Mouse (Mus musculus): ENCODE results near the gene Rad51b.

Gene Rad51b

DNA sequence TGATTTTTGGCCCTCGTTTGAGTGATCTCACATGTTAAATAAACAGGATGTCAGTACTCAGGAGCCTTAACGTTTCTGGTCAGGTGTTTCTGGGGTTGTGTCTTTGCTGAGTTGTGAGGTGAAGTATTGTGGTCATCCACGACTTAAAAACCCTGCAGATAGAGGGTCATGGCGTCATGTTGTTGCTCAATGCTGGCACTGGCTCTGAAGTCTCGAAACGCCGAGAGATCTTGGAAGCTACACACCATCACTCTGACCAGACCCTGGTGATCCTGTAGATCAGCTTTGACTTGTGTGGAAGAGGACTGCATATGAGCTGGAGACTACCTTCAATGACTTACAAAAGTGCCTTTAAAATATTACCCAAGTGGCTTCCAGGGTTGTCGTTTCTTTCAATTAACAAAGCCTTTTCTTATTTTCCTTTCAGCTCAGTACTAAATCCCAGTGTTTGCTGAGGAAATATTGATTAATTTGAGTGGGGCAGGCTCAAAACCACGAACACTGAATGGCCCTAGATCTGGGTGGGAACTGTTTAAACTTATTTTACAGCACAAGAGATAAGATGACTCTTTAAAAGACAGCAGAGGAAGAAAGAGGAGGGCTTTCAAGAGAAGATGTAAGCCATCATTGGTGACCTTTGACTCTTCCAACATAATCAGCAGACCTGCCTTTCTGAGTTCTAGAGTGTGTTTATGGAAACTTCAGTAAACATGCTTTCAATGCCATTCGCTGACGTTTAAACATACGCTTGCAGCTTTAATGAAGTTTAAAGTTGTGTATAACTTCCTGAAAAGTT, 144.3 kb downstream of the Rad51b start:
- no peak for DNase-seq

DNA sequence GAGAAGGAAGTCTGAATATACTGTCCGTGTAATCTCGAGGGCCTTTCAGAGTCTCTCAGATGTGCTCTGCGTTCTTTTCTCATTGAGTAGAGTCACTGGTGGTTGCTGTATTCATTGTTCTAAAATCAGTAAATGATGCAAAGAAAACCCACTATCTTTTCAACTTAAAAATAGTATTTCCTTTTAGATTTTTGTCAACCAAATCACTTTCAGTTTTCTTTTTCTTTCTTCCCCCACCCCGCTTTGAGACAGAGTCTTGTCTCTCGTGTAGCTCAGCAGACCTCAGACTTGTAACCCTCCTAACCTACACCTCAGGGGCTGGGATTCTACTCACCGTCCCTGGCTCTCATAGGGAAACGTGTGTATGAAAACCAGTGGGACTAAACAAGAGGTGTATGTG, 145.0 kb downstream of the Rad51b start:
- DNase-seq: no peak

DNA sequence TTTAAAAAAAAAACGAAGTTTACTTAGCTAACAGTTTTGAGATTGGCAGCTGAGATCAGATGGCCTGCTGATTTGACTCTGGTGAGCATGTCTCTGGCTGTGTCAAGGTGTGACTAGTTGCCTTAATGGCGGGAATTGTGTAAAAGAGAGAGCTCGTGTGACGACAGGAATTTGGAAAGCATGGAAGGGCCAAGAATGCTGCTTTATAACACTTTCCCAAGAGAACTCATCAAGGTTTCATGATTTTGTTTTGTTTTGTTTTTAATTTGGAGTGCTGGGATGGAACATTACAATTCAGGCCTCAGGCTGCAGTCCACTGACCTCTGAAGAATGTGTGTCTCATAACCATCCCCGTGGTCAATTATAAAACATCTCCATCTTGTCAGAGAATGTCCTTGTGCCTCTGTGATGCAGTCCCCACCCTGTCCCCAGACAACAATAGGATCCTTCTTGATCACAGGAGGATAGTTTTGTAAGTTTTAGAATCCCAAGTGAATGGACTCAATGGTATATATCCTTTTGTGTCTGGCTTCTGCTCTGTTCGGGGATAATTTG, 145.8 kb downstream of the Rad51b start:
- DNase-seq: no peak

DNA sequence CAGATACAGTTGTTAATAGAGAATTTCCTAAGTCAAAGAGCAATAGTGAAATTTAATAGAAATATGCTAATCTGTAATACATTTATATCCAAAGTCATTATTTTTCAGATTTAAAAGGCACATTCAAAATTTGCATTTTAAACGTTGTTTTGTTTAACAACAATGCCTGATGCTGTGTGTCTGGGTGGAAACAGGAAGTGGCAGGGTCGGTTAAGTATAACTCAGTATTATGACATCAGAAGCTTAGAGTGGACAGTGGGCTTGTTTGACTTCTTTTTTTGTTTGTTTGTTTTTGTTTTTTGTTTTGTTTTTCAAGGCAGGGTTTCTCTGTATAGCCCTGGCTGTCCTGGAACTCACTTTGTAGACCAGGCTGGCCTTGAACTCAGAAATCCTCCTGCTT, 147.6 kb downstream of the Rad51b start:
- no peak for DNase-seq

DNA sequence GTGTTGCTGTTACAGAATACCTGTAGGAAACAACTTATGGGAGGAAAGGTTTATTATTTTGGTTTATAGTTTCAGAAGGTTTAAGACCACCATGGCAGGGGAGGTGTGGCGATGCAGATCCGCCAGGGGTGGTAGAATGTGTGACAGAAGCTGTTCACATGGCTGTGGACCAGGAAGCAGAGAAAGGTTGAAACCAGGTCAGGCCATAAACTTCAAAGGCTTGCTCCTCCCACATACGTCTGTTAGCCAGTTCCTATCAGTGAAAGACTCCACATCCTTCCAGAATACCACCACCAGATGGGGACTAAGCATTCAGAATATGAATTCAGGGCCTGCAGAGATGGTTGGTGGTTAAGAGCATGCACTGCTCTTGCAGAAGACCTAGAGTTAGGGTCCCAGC, 150.0 kb downstream of the Rad51b start:
- DNase-seq: no peak

DNA sequence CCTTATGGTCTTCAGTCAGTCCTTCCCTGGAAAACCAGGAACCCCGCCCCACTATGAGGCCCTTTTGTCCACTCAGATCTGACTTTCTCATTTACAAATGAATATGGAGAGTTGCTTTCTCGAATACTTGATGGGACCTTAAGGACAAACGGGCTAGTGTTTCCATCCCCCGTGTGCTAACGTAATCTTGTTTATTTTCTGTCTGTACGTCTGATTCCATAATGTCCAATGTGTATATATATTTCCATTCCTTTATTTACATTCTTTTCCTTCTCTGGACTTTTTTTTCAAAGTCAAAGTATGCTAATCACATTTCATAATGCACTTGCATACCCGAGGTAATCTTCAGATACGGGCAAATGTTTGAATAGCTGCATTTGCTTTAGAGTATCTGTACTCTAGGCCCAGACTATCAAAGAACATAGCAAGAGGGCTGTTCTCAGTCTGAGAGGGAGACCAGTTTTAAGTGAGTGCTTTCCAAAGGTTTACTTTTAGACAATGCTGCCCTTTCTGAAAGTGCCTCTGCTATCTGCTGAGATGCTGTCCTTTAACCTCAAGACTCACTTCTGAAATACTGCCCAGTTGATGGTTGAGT, 152.8 kb downstream of the Rad51b start:
- DNase-seq: no peak

DNA sequence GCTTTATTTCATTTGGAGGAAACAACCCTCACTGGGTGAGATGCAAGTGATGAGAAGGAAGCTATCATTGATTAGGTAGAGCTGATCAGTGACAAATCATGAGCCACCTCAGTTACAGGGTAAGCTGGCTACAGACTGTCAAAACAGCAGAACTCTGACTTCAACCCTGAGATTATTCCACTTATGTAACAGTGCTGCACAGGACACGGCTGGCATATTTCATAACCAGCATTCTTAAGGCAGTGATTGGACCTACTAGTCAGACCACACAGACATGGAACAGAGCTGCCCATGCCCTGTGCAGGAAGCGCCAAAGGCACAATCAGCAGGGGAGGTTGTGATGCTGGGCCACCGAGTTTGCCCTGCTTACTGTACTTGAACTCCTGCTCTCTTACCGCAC, 155.8 kb downstream of the Rad51b start:
- no peak for DNase-seq

DNA sequence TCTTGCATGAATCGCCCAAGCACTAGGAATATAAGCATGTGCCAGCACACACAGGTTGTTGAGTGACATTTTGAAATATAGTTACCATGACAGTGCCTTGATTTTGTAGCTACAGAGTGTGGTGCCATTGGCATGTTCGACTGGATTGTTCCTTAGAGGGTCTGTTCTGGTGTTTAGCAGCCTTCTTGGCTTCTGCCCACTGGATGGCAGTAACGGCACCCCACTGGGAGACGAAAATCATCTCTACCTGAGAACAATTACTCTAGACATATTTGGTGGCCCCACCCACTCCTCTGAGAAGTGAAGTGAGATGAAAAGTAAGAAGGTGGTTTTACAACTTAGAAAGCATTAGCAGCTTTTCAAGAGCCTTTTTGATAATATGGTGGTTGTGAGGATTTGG, 156.9 kb downstream of the Rad51b start:
- no peak for DNase-seq

DNA sequence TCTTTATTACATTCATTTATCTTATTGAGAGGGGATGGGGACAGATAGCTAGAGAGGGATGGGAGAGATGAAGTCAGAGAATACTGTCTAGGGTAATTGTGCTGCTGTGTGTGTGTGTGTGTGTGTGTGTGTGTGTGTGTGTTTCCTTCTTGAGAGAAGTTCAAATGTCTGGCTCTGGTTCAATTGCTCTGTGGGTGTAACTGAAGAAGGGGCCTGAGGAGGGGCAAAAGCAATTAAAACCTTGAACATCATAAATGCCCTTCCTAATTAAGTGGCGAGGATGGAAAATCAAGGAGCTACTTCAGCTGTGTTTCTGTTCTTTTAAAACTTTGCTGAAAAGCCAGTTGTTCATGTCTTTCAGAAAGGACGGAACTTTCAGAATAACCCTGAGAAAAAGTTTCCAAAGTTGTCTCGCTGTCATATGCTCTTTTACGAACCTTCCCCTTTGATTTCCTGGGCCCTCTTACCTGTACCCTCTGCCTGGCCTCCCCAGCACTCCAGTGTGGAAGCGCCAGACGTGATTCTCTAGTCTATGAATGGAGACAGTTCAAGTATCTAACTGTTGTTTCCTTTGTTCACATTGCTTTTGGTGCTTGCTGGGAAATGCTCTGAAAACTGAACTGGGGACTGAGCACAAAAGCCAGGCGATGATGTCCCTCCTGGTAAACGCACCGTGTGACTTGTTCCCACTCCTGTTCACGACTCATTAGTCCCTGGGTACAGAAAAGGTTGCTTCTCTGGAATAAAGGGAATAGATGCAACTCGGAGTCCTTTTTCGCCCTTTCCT, 158.2 kb downstream of the Rad51b start:
- no peak for DNase-seq

DNA sequence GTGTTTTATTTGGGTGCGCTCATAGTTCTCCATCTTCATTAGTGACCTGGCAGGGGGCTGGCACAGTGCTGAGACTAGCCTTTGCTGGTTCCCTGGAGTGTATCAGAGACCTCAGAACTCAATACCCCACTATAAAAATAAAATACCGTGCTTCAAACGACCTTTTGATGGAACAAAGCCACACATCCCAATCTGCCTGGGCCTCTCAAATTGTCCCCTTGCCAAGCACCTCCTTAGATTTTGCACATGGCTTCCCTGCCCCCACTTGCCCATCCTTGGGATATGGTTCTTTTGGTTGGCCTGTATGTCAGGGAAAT, 158.7 kb downstream of the Rad51b start:
- DNase-seq: no peak

DNA sequence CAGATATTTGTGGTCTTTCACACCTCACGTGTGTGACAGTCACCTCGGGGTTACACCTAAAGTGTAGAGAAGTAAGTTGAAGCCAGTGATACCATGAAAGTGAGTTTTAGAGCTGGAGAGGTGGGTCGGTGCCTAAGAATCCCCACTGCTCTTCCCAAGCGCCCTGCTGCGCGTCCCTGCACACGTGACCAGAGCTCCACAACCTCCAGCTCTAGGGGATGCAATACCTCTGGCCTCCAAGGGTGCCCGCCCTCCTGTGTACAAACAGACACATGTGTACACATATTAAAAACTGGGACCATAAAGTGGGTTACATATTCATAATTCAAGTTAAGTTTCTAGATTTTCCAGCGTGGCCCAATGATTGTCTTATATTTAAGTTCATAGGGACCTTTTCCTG, 159.2 kb downstream of the Rad51b start:
- DNase-seq: no peak

DNA sequence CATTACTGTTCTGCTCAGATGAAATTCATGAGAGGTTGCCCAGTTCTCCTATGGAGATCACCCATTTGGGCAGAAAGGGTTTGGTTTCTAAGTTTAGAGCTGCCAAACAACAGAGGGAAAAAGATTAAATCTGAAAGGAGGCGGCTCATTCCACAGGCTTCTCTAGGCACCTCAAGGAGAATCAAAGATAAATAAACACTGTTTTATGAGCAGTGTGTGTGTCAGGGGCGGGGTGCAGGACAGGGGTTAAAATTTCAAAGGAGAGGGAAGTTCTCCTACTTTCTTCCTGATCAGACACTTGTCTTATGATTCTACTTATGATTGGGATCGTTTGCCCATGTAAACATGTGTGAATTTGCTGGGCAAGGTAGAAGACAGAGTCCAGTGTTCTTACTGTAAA, 166.3 kb downstream of the Rad51b start:
- no peak for DNase-seq

DNA sequence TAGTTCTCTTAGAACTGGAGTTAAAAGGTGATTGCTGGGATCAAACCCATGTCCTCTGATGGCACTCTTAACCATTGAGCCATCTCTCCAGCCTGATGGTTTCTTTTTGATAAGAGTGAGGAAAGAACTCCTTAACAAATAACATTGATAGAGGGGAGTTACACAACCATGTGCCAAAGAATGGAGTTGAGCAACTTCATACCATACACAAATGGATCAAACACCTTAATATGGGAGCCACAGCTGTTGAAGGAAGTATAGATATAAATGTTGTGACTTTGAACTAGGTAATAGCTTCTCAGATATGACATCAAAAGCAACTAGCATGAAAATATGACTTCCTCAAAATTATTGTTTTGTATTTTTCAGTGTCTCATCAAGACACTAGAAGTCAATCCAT, 173.0 kb downstream of the Rad51b start:
- DNase-seq: no peak

DNA sequence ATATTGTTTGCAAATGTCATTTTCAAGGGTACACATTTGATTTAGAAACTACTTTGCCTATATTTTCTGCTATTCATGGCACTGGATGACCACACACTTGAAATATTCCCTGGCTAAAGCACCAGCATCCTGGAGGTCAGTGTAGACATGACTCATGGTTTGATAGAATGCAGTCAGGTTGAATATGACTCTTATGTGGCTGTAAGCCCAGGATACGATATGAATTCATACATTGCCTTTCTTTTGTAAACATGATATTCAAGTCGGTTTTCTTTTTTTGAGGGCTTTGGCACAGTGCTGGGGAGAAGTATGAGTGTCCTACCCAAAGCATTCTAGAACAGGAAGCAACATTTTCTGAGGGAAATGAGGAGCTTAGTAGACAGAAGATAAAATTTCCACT, 174.8 kb downstream of the Rad51b start:
- no peak for DNase-seq

DNA sequence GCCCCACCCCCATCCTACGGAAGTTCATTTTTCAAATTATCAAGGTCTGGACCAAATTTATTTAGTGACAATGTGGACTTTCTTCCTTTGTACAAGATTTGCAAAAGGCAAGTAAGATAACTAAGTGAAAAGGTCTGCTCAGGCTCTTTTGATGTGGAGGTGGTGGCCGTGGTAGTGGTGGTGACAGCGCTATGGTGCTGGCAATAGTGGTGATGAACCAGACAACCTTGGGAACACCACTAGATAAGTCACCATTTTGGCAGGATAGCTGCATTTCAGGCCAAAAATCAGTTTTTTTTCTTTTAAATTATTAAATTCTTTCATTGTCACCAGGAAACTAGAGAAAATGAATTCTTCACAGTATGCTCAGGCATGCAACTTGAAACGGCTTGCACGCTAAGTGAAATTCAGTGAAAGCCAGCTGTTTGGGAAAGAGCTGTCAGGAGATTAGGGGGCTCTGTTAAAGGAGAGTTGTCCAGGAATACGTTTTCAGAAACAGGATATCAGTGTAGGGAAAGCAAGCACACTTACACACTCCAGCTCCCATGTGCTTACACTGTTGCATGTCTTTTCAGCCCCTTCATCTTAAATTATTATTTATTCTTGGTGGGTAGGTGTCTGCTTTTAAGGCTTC, 179.4 kb downstream of the Rad51b start:
- DNase-seq: no peak

DNA sequence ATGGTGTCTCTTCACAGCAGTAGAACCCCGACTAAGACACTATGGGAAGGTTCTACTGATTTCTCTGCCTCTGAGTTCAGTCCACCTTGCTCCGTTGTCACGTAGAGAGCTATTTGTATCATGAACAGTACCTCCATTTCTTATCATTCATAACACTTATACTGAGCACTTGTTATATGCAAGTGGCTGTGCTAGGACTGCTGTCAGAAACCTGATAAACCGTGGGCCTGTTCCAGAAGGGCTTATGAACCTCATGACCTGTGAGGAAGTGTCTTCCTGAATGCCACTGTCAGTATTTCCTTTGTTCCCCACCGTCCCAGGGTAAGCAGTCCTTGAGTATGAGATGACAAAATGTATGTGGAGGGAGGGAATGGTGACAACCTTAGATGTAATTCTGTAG, 181.7 kb downstream of the Rad51b start:
- no peak for DNase-seq

DNA sequence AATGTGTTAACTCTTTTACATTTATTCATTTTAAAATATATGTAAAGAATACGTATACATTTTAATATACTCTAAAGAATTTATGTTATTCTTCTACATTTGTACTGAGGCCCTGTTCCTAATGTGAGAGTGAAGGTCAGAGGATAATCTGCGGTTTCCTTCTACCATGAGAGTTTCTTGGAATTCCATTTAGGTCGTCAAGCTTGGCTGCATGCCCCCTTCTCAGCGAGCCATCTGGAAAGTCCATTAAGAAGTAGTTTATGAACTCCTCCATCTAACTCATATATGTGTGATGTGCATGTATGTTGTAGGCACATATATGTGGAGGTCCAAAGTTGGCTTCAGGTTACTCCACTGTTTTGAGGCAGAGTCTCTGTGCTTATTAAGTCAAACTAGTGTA, 188.4 kb downstream of the Rad51b start:
- no peak for DNase-seq

DNA sequence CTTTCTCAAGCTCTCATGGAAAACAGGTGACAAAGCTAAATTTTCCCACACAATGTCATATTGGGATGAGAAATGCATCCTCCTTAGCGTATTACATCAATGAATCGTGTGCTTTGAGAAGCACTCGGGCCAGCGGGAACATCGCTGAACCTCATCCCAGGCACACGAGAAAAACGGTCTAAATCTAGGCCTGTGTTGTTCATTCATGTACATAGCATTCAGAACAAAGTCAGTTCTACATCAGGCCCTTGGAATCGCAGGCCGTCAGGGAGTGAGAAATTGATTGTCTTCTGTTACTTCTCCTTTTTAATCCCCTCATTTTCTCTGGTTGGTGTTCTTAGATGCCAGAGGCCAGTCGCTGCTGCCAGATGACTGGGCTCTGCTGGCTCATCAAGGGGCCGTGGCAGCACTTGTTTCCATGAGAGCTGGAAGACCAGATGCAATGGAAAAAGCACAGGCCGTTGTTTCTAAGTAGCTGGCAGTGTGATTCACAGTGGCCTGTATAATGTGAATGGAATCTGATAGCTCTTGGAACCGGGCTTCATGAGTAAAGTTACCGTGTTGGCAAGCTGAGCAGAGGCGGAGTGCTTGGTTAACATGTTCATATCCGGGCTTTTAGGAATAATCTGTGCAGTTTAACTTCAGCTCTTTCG, 191.6 kb downstream of the Rad51b start:
- no peak for DNase-seq

DNA sequence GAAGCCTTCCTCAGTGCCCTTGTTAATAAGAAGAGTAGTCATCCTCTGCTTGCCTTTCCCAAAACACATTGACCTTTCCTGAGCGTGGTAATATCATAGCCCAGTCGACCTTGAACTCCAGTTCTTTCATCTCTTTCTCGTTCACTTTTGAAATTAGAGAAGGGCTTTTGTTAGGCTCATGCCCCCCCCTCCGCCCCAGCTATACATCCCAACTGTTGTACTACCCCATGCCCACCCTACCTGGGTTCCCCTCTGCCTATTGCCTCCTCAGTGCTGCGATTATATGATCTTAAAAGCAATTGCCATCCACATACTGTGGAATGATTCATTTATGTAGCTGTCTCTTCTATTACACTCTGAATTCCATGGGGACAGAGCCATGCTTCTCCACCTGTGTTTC, 193.5 kb downstream of the Rad51b start:
- DNase-seq: no peak

DNA sequence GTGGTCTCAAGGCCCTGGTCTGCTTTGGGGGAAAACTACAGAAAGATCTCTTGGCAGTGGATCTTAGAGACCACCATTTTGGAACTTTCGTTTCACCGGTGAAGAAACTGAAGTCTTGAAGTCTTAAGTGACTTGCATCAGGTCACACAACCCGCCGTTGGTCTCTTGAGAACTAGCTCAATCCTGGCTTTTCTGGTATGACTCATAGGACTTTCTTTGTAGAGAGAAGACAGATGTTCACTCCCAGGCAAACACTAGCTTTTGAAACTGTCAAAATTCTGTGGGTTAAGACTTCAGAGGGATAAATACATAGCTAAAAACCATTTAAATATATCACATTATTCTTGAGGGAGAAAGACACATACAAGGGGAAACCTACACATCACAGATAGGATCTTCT, 195.1 kb downstream of the Rad51b start:
- no peak for DNase-seq

DNA sequence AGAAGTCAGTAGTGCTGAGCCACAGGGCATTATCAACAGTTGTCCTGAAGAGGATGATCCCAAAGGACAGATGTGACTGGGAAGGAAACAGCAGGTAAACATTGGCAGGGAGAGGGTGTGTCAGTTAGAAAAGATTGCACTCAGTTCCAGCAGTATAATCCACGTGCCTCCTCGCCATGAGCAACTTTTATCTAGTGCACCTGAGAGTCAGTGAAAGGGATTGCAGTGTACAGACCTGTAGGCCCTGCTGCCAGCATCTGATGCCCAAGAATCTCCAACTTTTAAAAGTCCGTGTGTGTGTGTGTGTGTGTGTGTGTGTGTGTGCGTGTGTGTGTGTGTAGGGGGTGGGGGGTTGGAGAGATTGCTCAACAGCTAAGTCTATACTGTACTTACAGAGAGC, 195.5 kb downstream of the Rad51b start:
- no peak for DNase-seq

DNA sequence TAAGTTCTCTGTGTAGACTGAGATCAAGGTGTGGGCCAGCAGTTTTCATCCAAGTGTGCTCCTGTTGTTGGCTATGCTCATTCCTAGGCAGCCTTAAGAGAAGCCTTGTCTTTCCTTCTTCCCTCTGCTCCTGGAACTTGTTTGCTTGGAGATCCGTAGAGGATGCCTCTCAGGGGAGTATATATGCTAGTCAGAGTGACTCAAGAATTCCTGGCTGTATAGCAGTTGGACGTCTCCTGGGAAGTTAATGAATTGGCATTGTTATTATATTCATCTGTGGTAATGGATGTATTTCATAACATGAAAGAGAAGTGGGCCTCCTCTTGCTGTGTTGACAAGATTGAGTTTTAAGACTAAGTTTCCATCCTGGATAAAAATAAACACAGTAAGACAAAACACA, 196.4 kb downstream of the Rad51b start:
- no peak for DNase-seq

DNA sequence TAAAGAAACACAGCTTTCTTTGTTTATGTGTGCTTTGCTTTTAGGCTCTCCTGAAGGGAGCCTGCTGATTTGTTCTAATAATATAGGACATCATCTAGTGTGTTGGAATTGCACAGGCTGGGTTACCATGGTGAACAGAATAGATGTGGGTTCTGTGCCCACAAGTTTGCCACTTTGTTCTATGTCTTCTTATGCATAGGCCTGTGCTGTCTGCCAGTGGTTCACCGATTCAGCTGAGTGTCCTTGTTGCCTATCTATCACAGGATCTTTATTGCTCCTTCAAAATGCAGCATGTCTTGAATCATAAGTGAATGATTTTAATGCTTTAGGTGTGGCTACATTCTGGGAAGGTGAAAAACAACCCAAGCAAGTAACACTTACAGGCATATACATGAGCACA, 201.2 kb downstream of the Rad51b start:
- DNase-seq: no peak

Data from cerebellum, adult 11 months (tissue).